Mouse (Mus musculus) midbrain, postnatal 0 days (tissue): ENCODE results near the gene Zfp46. TPM values are rescaled to one million over a fixed set of nuclear protein-coding genes. Genes with fewer than 3 reads are reported as not detected.

ENCODE experiments used
- ATAC-seq: fragments of 200-750 bp; cut with Nextera tagmentation; 2 replicates; pipeline ENCODE4 v1.8.0; 2017; ENCODE audit warnings: moderate number of reproducible peaks, mild to moderate bottlenecking, moderate TSS enrichment, moderate library complexity; ENCODE audit not compliant: low FRiP score
- DNase-seq: peaks from one replicate; pipeline ENCODE4 v3.0.0-alpha.2; 2015; ENCODE audit warnings: low spot score
- H3K27ac ChIP-seq: fragments of 300-500 bp; sonication (generic); 2 replicates; pipeline ENCODE4 v1.5.1; 2014; ENCODE audit warnings: low read depth, mild to moderate bottlenecking, low read length, mixed read lengths
- H3K27me3 ChIP-seq: fragments of 300-500 bp; sonication (generic); 2 replicates; pipeline ENCODE4 v1.6.1; 2014; ENCODE audit warnings: low read length, control low read depth, mixed read lengths; ENCODE audit not compliant: insufficient read depth
- H3K36me3 ChIP-seq: fragments of 300-500 bp; sonication (generic); 2 replicates; pipeline ENCODE4 v1.6.1; 2014; ENCODE audit warnings: low read length, control low read depth, mixed read lengths; ENCODE audit not compliant: insufficient read depth
- H3K4me1 ChIP-seq: fragments of 300-500 bp; sonication (generic); 2 replicates; pipeline ENCODE4 v1.6.1; 2014; ENCODE audit warnings: mild to moderate bottlenecking, control low read depth, antibody characterized with exemption, low read length, mixed read lengths; ENCODE audit not compliant: insufficient read depth
- H3K4me2 ChIP-seq: fragments of 300-500 bp; sonication (generic); 2 replicates; pipeline ENCODE4 v1.6.1; 2014; ENCODE audit warnings: low read depth, mild to moderate bottlenecking, low read length, mixed read lengths; ENCODE audit not compliant: poor library complexity, severe bottlenecking
- H3K4me3 ChIP-seq: fragments of 300-500 bp; sonication (generic); 2 replicates; pipeline ENCODE4 v1.5.1; 2014; ENCODE audit warnings: low read depth, mild to moderate bottlenecking, low read length, moderate library complexity
- H3K9ac ChIP-seq: fragments of 300-500 bp; sonication (generic); replicated peaks from 2 replicates; pipeline ENCODE4 v1.6.1; 2014; ENCODE audit warnings: mild to moderate bottlenecking, low read length, moderate library complexity, mixed read lengths; ENCODE audit not compliant: poor library complexity, severe bottlenecking
- H3K9me3 ChIP-seq: fragments of 300-500 bp; sonication (generic); 2 replicates; pipeline ENCODE4 v1.6.1; 2016; ENCODE audit warnings: low read length, control low read depth
- CTCF ChIP-seq: IDR thresholded peaks from 2 replicates; pipeline ENCODE4 v1.5.1; 2016; ENCODE audit warnings: antibody characterized with exemption, mild to moderate bottlenecking
- WGBS: fragments of 180-500 bp; shearing (Covaris S2); extraction: QIAGEN DNeasy Blood & Tissue Kit; methylation state at CpG from one replicate; pipeline ENCODE4 v1.1.7; 2014; 5-methylcytosine and 5-hydroxymethylcytosine counted together
- polyA plus RNA-seq: library from polyadenylated mRNA; unstranded; fragments of >200 nt; fragmentation: Nextera tagmentation; extraction: Ambion mirVana; gene quantifications from 2 replicates; pipeline ENCODE4 v1.2.1, GENCODE M21; 2015
- total RNA-seq: library from RNA; depleted of rRNA; stranded (reverse); fragments of >200 nt; gene quantifications from 2 replicates; pipeline ENCODE4 v1.2.3, GENCODE M21; 2014

Zfp46 gene
- total and polyA plus RNA-seq, 2 experiments from 2014 or later: 27.7 to 53.8 TPM

- no peak for DNase-seq
- peak; percentile 65 for TF ChIP-seq CTCF
- no peak overlapping the region for H3K9ac ChIP-seq
- no peak overlapping the region for H3K27ac ChIP-seq
- H3K9me3 ChIP-seq: no peaks in the 10 kb centered on the region
- no peaks in the 10 kb centered on the region; the same call in 1 of the 2 replicates for H3K36me3 ChIP-seq
- no peak for ATAC-seq
- 0 out of 2 replicates have a peak, but pooled peaks cover under 1% of the 10 kb centered on the region for H3K4me1 ChIP-seq
- H3K27me3 ChIP-seq: peaks cover 19% of the 10 kb centered on the region
- H3K4me3 ChIP-seq: no peak overlapping the region
- no peak overlapping the region for H3K4me2 ChIP-seq
- 50% methylated on average over 8 of the region's 8 CpGs for WGBS
Measured at GRCm38 (mm10) chr4:136242065-136242703, 42.3 kb upstream of the Zfp46 start.

DNA sequence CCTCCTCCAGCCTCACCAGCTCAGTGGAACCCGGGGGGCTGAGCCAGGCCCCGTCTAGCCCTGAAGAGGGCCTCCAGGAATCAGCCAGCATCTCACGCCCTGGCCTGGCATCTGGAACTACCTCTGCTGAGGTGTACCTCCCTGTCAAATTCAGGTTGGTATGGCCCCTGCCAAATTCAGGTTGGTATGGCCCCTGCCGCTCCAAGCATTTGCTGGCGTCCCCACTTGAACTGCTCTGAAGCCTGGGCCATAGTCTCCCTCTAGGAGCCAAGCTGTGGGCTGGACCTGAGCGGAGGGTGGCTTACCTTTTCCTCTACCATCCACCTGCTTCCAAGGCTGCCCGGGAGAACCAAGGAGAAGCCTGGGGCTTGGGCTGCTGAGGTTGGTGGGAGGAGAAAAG lies 41.8 kb upstream of the Zfp46 start:
- Histone ChIP-seq H3K36me3 (no peaks in the 10 kb centered on the region; the same call in 1 of the 2 replicates), H3K9ac (no peak overlapping the region), H3K9me3 (no peaks in the 10 kb centered on the region), H3K4me2 (no peak overlapping the region), H3K4me1 (peaks cover 6% of the 10 kb centered on the region; the same call in 1 of the 2 replicates), H3K4me3 (no peak overlapping the region), H3K27ac (no peak overlapping the region), H3K27me3 (peaks cover 24% of the 10 kb centered on the region)
- DNase-seq: no peak
- no peak for ATAC-seq
- 83% methylated on average over 7 of the region's 7 CpGs for WGBS
- TF ChIP-seq CTCF: no peak

- H3K9me3 ChIP-seq: no peaks in the 10 kb centered on the region
- H3K4me1 ChIP-seq: peaks cover 10% of the 10 kb centered on the region; the same call in 1 of the 2 replicates
- 68% methylated on average over 7 of the region's 7 CpGs for WGBS
- no peak overlapping the region for H3K9ac ChIP-seq
- no peak for ATAC-seq
- no peak overlapping the region for H3K4me3 ChIP-seq
- no peaks in the 10 kb centered on the region for H3K36me3 ChIP-seq
- H3K27ac ChIP-seq: no peak overlapping the region
- H3K4me2 ChIP-seq: no peak overlapping the region
- peaks cover 29% of the 10 kb centered on the region for H3K27me3 ChIP-seq
- DNase-seq: no peak
- TF ChIP-seq CTCF: no peak
Measured at GRCm38 (mm10) chr4:136244208-136244607, 40.3 kb upstream of the Zfp46 start.

GRCm38 (mm10) chr4:136245681-136246080 lies 38.8 kb upstream of the Zfp46 start:
- no peak for TF ChIP-seq CTCF
- ATAC-seq: no peak
- peaks cover 40% of the 10 kb centered on the region for H3K27me3 ChIP-seq
- DNase-seq: no peak
- H3K9ac ChIP-seq: no peak overlapping the region
- no peaks in the 10 kb centered on the region for H3K9me3 ChIP-seq
- WGBS: 40% methylated on average over 5 of the region's 5 CpGs
- H3K4me3 ChIP-seq: no peak overlapping the region
- peaks cover 10% of the 10 kb centered on the region; the same call in 1 of the 2 replicates for H3K4me1 ChIP-seq
- no peak overlapping the region for H3K27ac ChIP-seq
- no peak overlapping the region for H3K4me2 ChIP-seq
- H3K36me3 ChIP-seq: no peaks in the 10 kb centered on the region

GRCm38 (mm10) chr4:136246568-136246969 lies 37.9 kb upstream of the Zfp46 start:
- peaks cover 10% of the 10 kb centered on the region; the same call in 1 of the 2 replicates for H3K4me1 ChIP-seq
- H3K9ac ChIP-seq: no peak overlapping the region
- 6% methylated on average over 12 of the region's 12 CpGs for WGBS
- H3K4me3 ChIP-seq: no peak overlapping the region
- TF ChIP-seq CTCF: no peak
- no peak overlapping the region for H3K27ac ChIP-seq
- no peaks in the 10 kb centered on the region for H3K36me3 ChIP-seq
- ATAC-seq (no peak), DNase-seq (no peak)
- no peak overlapping the region for H3K4me2 ChIP-seq
- H3K9me3 ChIP-seq: no peaks in the 10 kb centered on the region
- H3K27me3 ChIP-seq: peaks cover 40% of the 10 kb centered on the region

DNA sequence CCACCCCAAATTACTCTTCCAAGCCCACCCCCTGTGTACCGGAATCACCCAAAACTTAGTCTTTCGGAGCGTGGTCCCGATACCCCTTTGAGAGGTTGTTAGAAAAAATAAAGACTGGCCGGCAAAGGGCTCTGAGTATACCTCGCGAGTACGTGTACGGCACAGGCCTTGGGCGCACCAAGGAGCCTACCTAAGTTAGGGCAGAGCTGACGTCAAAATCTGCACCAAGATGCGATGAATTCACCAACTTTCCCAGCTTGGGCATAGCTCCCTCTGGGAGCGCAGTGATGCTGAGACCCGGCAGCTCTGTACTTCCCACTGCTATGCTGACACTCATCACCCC lies 37.1 kb upstream of the Zfp46 start:
- H3K27ac ChIP-seq: no peak overlapping the region
- peak overlapping the region; percentile 51 for H3K4me2 ChIP-seq
- TF ChIP-seq CTCF: no peak
- H3K9me3 ChIP-seq: no peaks in the 10 kb centered on the region
- peaks cover 10% of the 10 kb centered on the region; the same call in 1 of the 2 replicates for H3K4me1 ChIP-seq
- no peak overlapping the region for H3K9ac ChIP-seq
- H3K36me3 ChIP-seq: no peaks in the 10 kb centered on the region
- H3K27me3 ChIP-seq: peaks cover 40% of the 10 kb centered on the region
- 3% methylated on average over 14 of the region's 14 CpGs for WGBS
- peak overlapping the region; percentile 28 for H3K4me3 ChIP-seq
- no peak for DNase-seq
- no peak for ATAC-seq
